Mouse (Mus musculus) retina, adult 2 months (tissue): Measurements from ENCODE around the gene Galnt10.
"Not testable (repeated sequence)": the region's sequence is repeated elsewhere in the genome, so short reads cannot be mapped to it uniquely, and the experiment has no call there.

ENCODE experiments used
- DNase-seq: peaks from one replicate; pipeline ENCODE4 v3.0.0-alpha.2; 2012; ENCODE audit warnings: low read depth, low spot score

The Galnt10 gene

GRCm38 (mm10) chr11:57790866-57791535 is 145.8 kb downstream of the Galnt10 start:
- no peak for DNase-seq

- no peak for DNase-seq
These were observed 149.8 kb downstream of the Galnt10 start for GRCm38 (mm10) chr11:57795086-57795485.

- DNase-seq = no peak
These were observed 152.6 kb downstream of the Galnt10 start for GRCm38 (mm10) chr11:57797828-57798227.

- no peak for DNase-seq
These were observed 154.2 kb downstream of the Galnt10 start for GRCm38 (mm10) chr11:57799456-57799855.

- no peak for DNase-seq
These were observed 155.2 kb downstream of the Galnt10 start for GRCm38 (mm10) chr11:57800266-57800951.

- peak; percentile 87 for DNase-seq
These were observed 155.9 kb downstream of the Galnt10 start, which contains the start of gene Sap30l for GRCm38 (mm10) chr11:57800971-57801765. Gene Sap30l (plus strand): TSS chr11:57801637.

GRCm38 (mm10) chr11:57801766-57802510 is 156.7 kb downstream of the Galnt10 start:
- DNase-seq = no peak

- no peak for DNase-seq
These were observed 157.2 kb downstream of the Galnt10 start for GRCm38 (mm10) chr11:57802511-57802870.

- no peak for DNase-seq
These were observed 159.8 kb downstream of the Galnt10 start for GRCm38 (mm10) chr11:57805047-57805446.

- DNase-seq = no peak
These were observed 163.9 kb downstream of the Galnt10 start for GRCm38 (mm10) chr11:57809017-57809731.

- no peak for DNase-seq
These were observed 164.5 kb downstream of the Galnt10 start for GRCm38 (mm10) chr11:57809732-57810098.

- DNase-seq = no peak
These were observed 165.8 kb downstream of the Galnt10 start for GRCm38 (mm10) chr11:57811006-57811405.

GRCm38 (mm10) chr11:57812212-57812611 is 167.0 kb downstream of the Galnt10 start:
- DNase-seq = no peak

- DNase-seq = no peak
These were observed 168.4 kb downstream of the Galnt10 start for GRCm38 (mm10) chr11:57813641-57814040.

- no peak for DNase-seq
These were observed 172.9 kb downstream of the Galnt10 start for GRCm38 (mm10) chr11:57818189-57818588.

- DNase-seq = no peak
These were observed 174.8 kb downstream of the Galnt10 start for GRCm38 (mm10) chr11:57819999-57820581.

- not testable (repeated sequence) for DNase-seq
These were observed 177.9 kb downstream of the Galnt10 start for GRCm38 (mm10) chr11:57823159-57823558.

- no peak for DNase-seq
These were observed 178.5 kb downstream of the Galnt10 start for GRCm38 (mm10) chr11:57823714-57824113.

GRCm38 (mm10) chr11:57825234-57825633 is 180.0 kb downstream of the Galnt10 start:
- not testable (repeated sequence) for DNase-seq

GRCm38 (mm10) chr11:57827048-57827914 is 182.0 kb downstream of the Galnt10 start:
- DNase-seq = no peak
